Mouse (Mus musculus) liver, adult 2 months (tissue): Measurements from ENCODE around the gene Krt6b. TPM values are rescaled to one million over a fixed set of nuclear protein-coding genes. Genes with fewer than 3 reads are reported as not detected.

Experiments used
- DNase-seq: peaks from one replicate; pipeline ENCODE4 v3.0.0-alpha.2; 2011; ENCODE audit warnings: low read depth, low spot score; ENCODE audit errors: extremely low read depth
- H3K27ac ChIP-seq: fragments of 200-500 bp; replicated peaks from 2 replicates; pipeline ENCODE4 v1.5.1; 2012; ENCODE audit warnings: low read depth, mild to moderate bottlenecking, control low read depth, inconsistent platforms, low read length; ENCODE audit not compliant: insufficient read depth
- H3K27me3 ChIP-seq: fragments of 200-500 bp; 2 replicates; pipeline ENCODE4 v1.6.1; 2012; ENCODE audit warnings: mild to moderate bottlenecking, moderate library complexity, low read length, inconsistent platforms; ENCODE audit not compliant: control insufficient read depth, insufficient read depth
- H3K36me3 ChIP-seq: fragments of 200-500 bp; 2 replicates; pipeline ENCODE4 v1.6.1; 2012; ENCODE audit warnings: low read length, inconsistent platforms; ENCODE audit not compliant: control insufficient read depth, insufficient read depth
- H3K4me1 ChIP-seq: fragments of 200-500 bp; 2 replicates; pipeline ENCODE4 v1.6.1; 2011; ENCODE audit warnings: low read length; ENCODE audit not compliant: control insufficient read depth, insufficient read depth
- H3K4me3 ChIP-seq: fragments of 200-500 bp; 2 replicates; pipeline ENCODE4 v1.5.1; 2011; ENCODE audit warnings: low read depth, mild to moderate bottlenecking, control low read depth, low read length, moderate library complexity; ENCODE audit not compliant: insufficient read depth
- H3K79me2 ChIP-seq: fragments of 200-500 bp; 2 replicates; pipeline ENCODE4 v1.6.1; 2012; ENCODE audit warnings: inconsistent platforms, mild to moderate bottlenecking, low read length, moderate library complexity; ENCODE audit not compliant: control insufficient read depth, insufficient read depth
- H3K9ac ChIP-seq: fragments of 200-500 bp; 2 replicates; pipeline ENCODE4 v1.6.1; 2012; ENCODE audit warnings: low read depth, mild to moderate bottlenecking, control low read depth, inconsistent platforms, low read length
- CTCF ChIP-seq: fragments of 200-500 bp; IDR thresholded peaks from 2 replicates; pipeline ENCODE4 v1.5.1; 2011; ENCODE audit warnings: low read depth, low read length, control low read depth
- POLR2A ChIP-seq: fragments of 200-500 bp; IDR thresholded peaks from 2 replicates; pipeline ENCODE4 v1.6.1; 2011; ENCODE audit warnings: low read length, control low read depth; ENCODE audit not compliant: insufficient read depth; ENCODE audit errors: extremely low read depth
- WGBS: fragments of 180-500 bp; shearing (Covaris S2); methylation state at CpG from one replicate; pipeline ENCODE4 v1.1.7; 2018; 5-methylcytosine and 5-hydroxymethylcytosine counted together
- polyA plus RNA-seq: library from polyadenylated mRNA; depleted of rRNA; stranded (reverse); fragments of >200 nt; gene quantifications from 2 replicates; pipeline ENCODE4 v1.2.3, GENCODE M21; 2012; rRNA removed
- total RNA-seq: library from RNA; depleted of rRNA; stranded (reverse); fragments of >200 nt; gene quantifications from 2 replicates; pipeline ENCODE4 v1.2.3, GENCODE M21; 2014; rRNA removed

Krt6b gene
- total and polyA plus RNA-seq, 2 experiments = not detected

DNA sequence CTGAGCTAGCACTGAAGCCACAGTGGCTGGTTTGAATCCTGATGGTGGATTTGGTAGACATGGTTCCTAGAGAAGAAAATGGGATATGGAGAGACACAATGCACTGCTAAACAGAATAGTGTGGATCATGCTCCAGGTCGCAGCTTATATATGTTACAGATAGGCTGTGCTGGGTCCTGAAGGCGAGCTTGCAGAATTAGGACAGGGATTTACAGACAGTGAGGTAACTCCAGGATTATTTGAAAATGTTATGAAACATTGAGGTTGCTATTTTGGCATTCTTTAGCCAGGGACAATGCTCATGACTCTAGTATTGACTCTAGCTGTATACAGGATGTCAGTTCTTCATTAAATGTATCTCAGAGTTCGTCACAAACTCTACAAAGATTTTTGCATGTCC lies 32.8 kb downstream of the Krt6b start, which contains the start of gene Gm5478:
Gm5478 (minus strand) TSS at position 101 of the 400 bp plus-strand sequence.
- Histone ChIP-seq H3K9ac (no peak within 1 kb of the TSS), H3K4me1 (no peaks in the 10 kb centered on the region), H3K4me3 (no peak within 1 kb of the TSS), H3K27me3 (peaks cover 3% of the 10 kb centered on the region; the same call in 1 of the 2 replicates), H3K36me3 (no peaks in the 10 kb centered on the region), H3K27ac (no peak within 1 kb of the TSS), H3K79me2 (no peaks in the 10 kb centered on the region)
- no peak for DNase-seq
- TF ChIP-seq POLR2A = no peak
- TF ChIP-seq CTCF = no peak
- WGBS = 62% methylated on average over 3 of the region's 3 CpGs

GRCm38 (mm10) chr15:101627884-101628283 lies 52.2 kb downstream of the Krt6b start, which contains the start of gene Gm5414:
Gm5414 (minus strand) TSS chr15:101628188.
- TF ChIP-seq POLR2A (no peak), CTCF (no peak)

More at GRCm38 (mm10) chr15:101627884-101628283, 52.2 kb downstream of the Krt6b start, which contains the start of gene Gm5414:
- no peaks in the 10 kb centered on the region for H3K4me1 ChIP-seq
- H3K9ac ChIP-seq = no peak within 1 kb of the TSS
- no peak within 1 kb of the TSS for H3K4me3 ChIP-seq
- DNase-seq = no peak
- no peaks in the 10 kb centered on the region for H3K36me3 ChIP-seq
- WGBS = 62% methylated on average over 2 of the region's 2 CpGs
- no peaks in the 10 kb centered on the region for H3K79me2 ChIP-seq
- no peak within 1 kb of the TSS for H3K27ac ChIP-seq
- peaks cover 5% of the 10 kb centered on the region; the same call in 1 of the 2 replicates for H3K27me3 ChIP-seq

Other genes with a start within 250 kb of the Krt6b start
- gene Krt87, start 241.5 kb downstream of the Krt6b start, total RNA-seq = not detected in 2 replicates
- gene Krt87, start 241.5 kb downstream of the Krt6b start, polyA plus RNA-seq = not detected in 2 replicates
- gene Krt88, start 232.5 kb downstream of the Krt6b start, total RNA-seq = not detected in 2 replicates
- gene Krt88, start 232.5 kb downstream of the Krt6b start, polyA plus RNA-seq = not detected in 2 replicates
- gene Krt81, start 216.5 kb downstream of the Krt6b start, total RNA-seq = not detected in 2 replicates
- not detected in 2 replicates for gene Krt81, start 216.5 kb downstream of the Krt6b start, polyA plus RNA-seq
- gene Krt86, start 206.8 kb downstream of the Krt6b start, total RNA-seq = not detected in 2 replicates
- not detected in 2 replicates for gene Krt86, start 206.8 kb downstream of the Krt6b start, polyA plus RNA-seq
- not detected in 2 replicates for gene Krt83, start 188.8 kb downstream of the Krt6b start, total RNA-seq
- not detected in 2 replicates for gene Krt83, start 188.8 kb downstream of the Krt6b start, polyA plus RNA-seq
- gene Gm49425, start 163.0 kb downstream of the Krt6b start, total RNA-seq = not detected in 2 replicates
- not detected in 2 replicates for gene Gm49425, start 163.0 kb downstream of the Krt6b start, polyA plus RNA-seq
- gene Krt84, start 147.5 kb downstream of the Krt6b start, total RNA-seq = not detected in 2 replicates
- gene Krt84, start 147.5 kb downstream of the Krt6b start, polyA plus RNA-seq = not detected in 2 replicates
- gene Krt82, start 129.6 kb downstream of the Krt6b start, total RNA-seq = not detected in 2 replicates
- not detected in 2 replicates for gene Krt82, start 129.6 kb downstream of the Krt6b start, polyA plus RNA-seq
- gene Krt90, start 117.3 kb downstream of the Krt6b start, total RNA-seq = not detected in 2 replicates
- not detected in 2 replicates for gene Krt90, start 117.3 kb downstream of the Krt6b start, polyA plus RNA-seq
- not detected in 2 replicates for gene Krt75, start 106.4 kb downstream of the Krt6b start, total RNA-seq
- gene Krt75, start 106.4 kb downstream of the Krt6b start, polyA plus RNA-seq = not detected in 2 replicates
- gene Gm5414, start 52.1 kb downstream of the Krt6b start, total RNA-seq = not detected in 2 replicates
- not detected in 2 replicates for gene Gm5414, start 52.1 kb downstream of the Krt6b start, polyA plus RNA-seq
- gene Gm5478, start 32.9 kb downstream of the Krt6b start, total RNA-seq = not detected in 2 replicates
- gene Gm5478, start 32.9 kb downstream of the Krt6b start, polyA plus RNA-seq = not detected in 2 replicates
- gene Krt6a, start 14.0 kb upstream of the Krt6b start, total RNA-seq = not detected in 2 replicates
- not detected in 2 replicates for gene Krt6a, start 14.0 kb upstream of the Krt6b start, polyA plus RNA-seq
- not detected in 2 replicates for gene Krt5, start 32.6 kb upstream of the Krt6b start, total RNA-seq
- gene Krt5, start 32.6 kb upstream of the Krt6b start, polyA plus RNA-seq = not detected in 2 replicates
- gene Krt71, start 62.8 kb upstream of the Krt6b start, total RNA-seq = not detected in 2 replicates
- not detected in 2 replicates for gene Krt71, start 62.8 kb upstream of the Krt6b start, polyA plus RNA-seq
- not detected in 2 replicates for gene Krt72, start 106.2 kb upstream of the Krt6b start, total RNA-seq
- gene Krt72, start 106.2 kb upstream of the Krt6b start, polyA plus RNA-seq = not detected in 2 replicates
- not detected in 2 replicates for gene Krt73, start 122.1 kb upstream of the Krt6b start, total RNA-seq
- gene Krt73, start 122.1 kb upstream of the Krt6b start, polyA plus RNA-seq = not detected in 2 replicates
- gene Krt2, start 137.9 kb upstream of the Krt6b start, total RNA-seq = not detected in 2 replicates
- not detected in 2 replicates for gene Krt2, start 137.9 kb upstream of the Krt6b start, polyA plus RNA-seq
- not detected in 2 replicates for gene Krt1, start 170.5 kb upstream of the Krt6b start, total RNA-seq
- not detected in 2 replicates for gene Krt1, start 170.5 kb upstream of the Krt6b start, polyA plus RNA-seq
- gene Krt77, start 189.4 kb upstream of the Krt6b start, total RNA-seq = not detected in 2 replicates
- gene Krt77, start 189.4 kb upstream of the Krt6b start, polyA plus RNA-seq = not detected in 2 replicates
- gene Krt76, start 212.6 kb upstream of the Krt6b start, total RNA-seq = not detected in 2 replicates
- not detected in 2 replicates for gene Krt76, start 212.6 kb upstream of the Krt6b start, polyA plus RNA-seq
- not detected in 2 replicates for gene Krt4, start 244.4 kb upstream of the Krt6b start, total RNA-seq
- gene Krt4, start 244.4 kb upstream of the Krt6b start, polyA plus RNA-seq = 0.06 TPM in 1 of 2 replicates, not detected in the other